Mouse (Mus musculus): ENCODE measurements around the gene Ppm1b. TPM values are rescaled to one million over a fixed set of nuclear protein-coding genes. Genes with fewer than 3 reads are reported as not detected.

Gene Ppm1b
- polyA plus RNA-seq, 1 experiment from 2014 or later, result 82.9 TPM

- Histone ChIP-seq H3K4me2 (ENCODE audit: low read depth, low read length) (no peak overlapping the region), H3K36me3 (ENCODE audit: control insufficient read depth, insufficient read depth, low read length) (no peaks in the 10 kb centered on the region), H3K4me1 (ENCODE audit: control insufficient read depth, insufficient read depth, low read length) (no peaks in the 10 kb centered on the region), H3K9me3 (ENCODE audit: control insufficient read depth, low read length) (no peaks in the 10 kb centered on the region), H3K27ac (ENCODE audit: low read depth, low read length) (no peak overlapping the region), H3K4me3 (ENCODE audit: low read depth, low read length) (no peak overlapping the region), H3K27me3 (ENCODE audit: control insufficient read depth, insufficient read depth, low read length) (no peaks in the 10 kb centered on the region), H3K9ac (replicated peaks; ENCODE audit: low read depth, low read length) (no peak overlapping the region)
- ATAC-seq (ENCODE audit: low read depth), result no peak
- WGBS, result 88% methylated on average over 5 of the region's 5 CpGs
Measured at GRCm38 (mm10) chr17:84936809-84937208, 19.7 kb upstream of the Ppm1b start.

GRCm38 (mm10) chr17:84937220-84937619, 19.3 kb upstream of the Ppm1b start:
- no peaks in the 10 kb centered on the region for H3K4me1 ChIP-seq (ENCODE audit: control insufficient read depth, insufficient read depth, low read length)
- H3K27me3 ChIP-seq (ENCODE audit: control insufficient read depth, insufficient read depth, low read length), result no peaks in the 10 kb centered on the region
- H3K36me3 ChIP-seq (ENCODE audit: control insufficient read depth, insufficient read depth, low read length), result no peaks in the 10 kb centered on the region
- no peak overlapping the region for H3K4me3 ChIP-seq (ENCODE audit: low read depth, low read length)
- H3K27ac ChIP-seq (ENCODE audit: low read depth, low read length), result no peak overlapping the region
- no peaks in the 10 kb centered on the region for H3K9me3 ChIP-seq (ENCODE audit: control insufficient read depth, low read length)
- WGBS, result 93% methylated on average over 7 of the region's 7 CpGs
- no peak overlapping the region for H3K4me2 ChIP-seq (ENCODE audit: low read depth, low read length)
- no peak for ATAC-seq (ENCODE audit: low read depth)
- H3K9ac ChIP-seq (replicated peaks; ENCODE audit: low read depth, low read length), result no peak overlapping the region

- WGBS, result 96% methylated on average over 4 of the region's 4 CpGs
- Histone ChIP-seq H3K27ac (ENCODE audit: low read depth, low read length) (no peak overlapping the region), H3K4me3 (ENCODE audit: low read depth, low read length) (no peak overlapping the region), H3K27me3 (ENCODE audit: control insufficient read depth, insufficient read depth, low read length) (no peaks in the 10 kb centered on the region), H3K36me3 (ENCODE audit: control insufficient read depth, insufficient read depth, low read length) (no peaks in the 10 kb centered on the region), H3K9me3 (ENCODE audit: control insufficient read depth, low read length) (no peaks in the 10 kb centered on the region), H3K9ac (replicated peaks; ENCODE audit: low read depth, low read length) (no peak overlapping the region), H3K4me1 (ENCODE audit: control insufficient read depth, insufficient read depth, low read length) (no peaks in the 10 kb centered on the region), H3K4me2 (ENCODE audit: low read depth, low read length) (no peak overlapping the region)
- no peak for ATAC-seq (ENCODE audit: low read depth)
Measured at GRCm38 (mm10) chr17:84938215-84938614, 18.3 kb upstream of the Ppm1b start.

GRCm38 (mm10) chr17:84940017-84940731, 16.4 kb upstream of the Ppm1b start:
- 81% methylated on average over 9 of the region's 9 CpGs for WGBS
- no peak overlapping the region for H3K27ac ChIP-seq (ENCODE audit: low read depth, low read length)
- no peak for ATAC-seq (ENCODE audit: low read depth)

GRCm38 (mm10) chr17:84941291-84941868, 15.2 kb upstream of the Ppm1b start:
- Histone ChIP-seq H3K4me2 (ENCODE audit: low read depth, low read length) (no peak overlapping the region), H3K27ac (ENCODE audit: low read depth, low read length) (no peak overlapping the region), H3K9ac (replicated peaks; ENCODE audit: low read depth, low read length) (no peak overlapping the region), H3K4me1 (ENCODE audit: control insufficient read depth, insufficient read depth, low read length) (no peaks in the 10 kb centered on the region), H3K27me3 (ENCODE audit: control insufficient read depth, insufficient read depth, low read length) (no peaks in the 10 kb centered on the region), H3K4me3 (ENCODE audit: low read depth, low read length) (no peak overlapping the region), H3K9me3 (ENCODE audit: control insufficient read depth, low read length) (no peaks in the 10 kb centered on the region), H3K36me3 (ENCODE audit: control insufficient read depth, insufficient read depth, low read length) (no peaks in the 10 kb centered on the region)
- ATAC-seq (ENCODE audit: low read depth), result no peak
- WGBS, result 88% methylated on average over 12 of the region's 13 CpGs

More at GRCm38 (mm10) chr17:84940017-84940731, 16.4 kb upstream of the Ppm1b start:
- H3K9ac ChIP-seq (replicated peaks; ENCODE audit: low read depth, low read length), result no peak overlapping the region
- no peaks in the 10 kb centered on the region for H3K4me1 ChIP-seq (ENCODE audit: control insufficient read depth, insufficient read depth, low read length)
- H3K4me2 ChIP-seq (ENCODE audit: low read depth, low read length), result no peak overlapping the region
- no peak overlapping the region for H3K4me3 ChIP-seq (ENCODE audit: low read depth, low read length)
- no peaks in the 10 kb centered on the region for H3K9me3 ChIP-seq (ENCODE audit: control insufficient read depth, low read length)
- no peaks in the 10 kb centered on the region for H3K27me3 ChIP-seq (ENCODE audit: control insufficient read depth, insufficient read depth, low read length)
- H3K36me3 ChIP-seq (ENCODE audit: control insufficient read depth, insufficient read depth, low read length), result no peaks in the 10 kb centered on the region

- 90% methylated on average over 9 of the region's 10 CpGs for WGBS
- no peak overlapping the region for H3K4me3 ChIP-seq (ENCODE audit: low read depth, low read length)
- ATAC-seq (ENCODE audit: low read depth), result no peak
- no peak overlapping the region for H3K4me2 ChIP-seq (ENCODE audit: low read depth, low read length)
- H3K9ac ChIP-seq (replicated peaks; ENCODE audit: low read depth, low read length), result no peak overlapping the region
- no peaks in the 10 kb centered on the region for H3K4me1 ChIP-seq (ENCODE audit: control insufficient read depth, insufficient read depth, low read length)
- no peak overlapping the region for H3K27ac ChIP-seq (ENCODE audit: low read depth, low read length)
- H3K36me3 ChIP-seq (ENCODE audit: control insufficient read depth, insufficient read depth, low read length), result no peaks in the 10 kb centered on the region
- no peaks in the 10 kb centered on the region for H3K27me3 ChIP-seq (ENCODE audit: control insufficient read depth, insufficient read depth, low read length)
- no peaks in the 10 kb centered on the region for H3K9me3 ChIP-seq (ENCODE audit: control insufficient read depth, low read length)
Measured at GRCm38 (mm10) chr17:84942358-84943032, 14.0 kb upstream of the Ppm1b start.

- H3K4me2 ChIP-seq (ENCODE audit: low read depth, low read length), result no peak overlapping the region
- no peak overlapping the region for H3K4me3 ChIP-seq (ENCODE audit: low read depth, low read length)
- H3K36me3 ChIP-seq (ENCODE audit: control insufficient read depth, insufficient read depth, low read length), result no peaks in the 10 kb centered on the region
- H3K27ac ChIP-seq (ENCODE audit: low read depth, low read length), result no peak overlapping the region
- WGBS, result 72% methylated on average over 2 of the region's 2 CpGs
- H3K4me1 ChIP-seq (ENCODE audit: control insufficient read depth, insufficient read depth, low read length), result no peaks in the 10 kb centered on the region
- H3K9me3 ChIP-seq (ENCODE audit: control insufficient read depth, low read length), result no peaks in the 10 kb centered on the region
- H3K9ac ChIP-seq (replicated peaks; ENCODE audit: low read depth, low read length), result no peak overlapping the region
- ATAC-seq (ENCODE audit: low read depth), result no peak
- H3K27me3 ChIP-seq (ENCODE audit: control insufficient read depth, insufficient read depth, low read length), result no peaks in the 10 kb centered on the region
Measured at GRCm38 (mm10) chr17:84943033-84943393, 13.5 kb upstream of the Ppm1b start.

GRCm38 (mm10) chr17:84944348-84944747, 12.2 kb upstream of the Ppm1b start:
- Histone ChIP-seq H3K4me1 (ENCODE audit: control insufficient read depth, insufficient read depth, low read length) (no peaks in the 10 kb centered on the region), H3K27ac (ENCODE audit: low read depth, low read length) (no peak overlapping the region), H3K9me3 (ENCODE audit: control insufficient read depth, low read length) (no peaks in the 10 kb centered on the region), H3K9ac (replicated peaks; ENCODE audit: low read depth, low read length) (no peak overlapping the region), H3K27me3 (ENCODE audit: control insufficient read depth, insufficient read depth, low read length) (no peaks in the 10 kb centered on the region), H3K4me2 (ENCODE audit: low read depth, low read length) (no peak overlapping the region), H3K4me3 (ENCODE audit: low read depth, low read length) (no peak overlapping the region), H3K36me3 (ENCODE audit: control insufficient read depth, insufficient read depth, low read length) (no peaks in the 10 kb centered on the region)
- ATAC-seq (ENCODE audit: low read depth), result no peak
- WGBS, result 80% methylated on average over 6 of the region's 6 CpGs

- no peak overlapping the region for H3K9ac ChIP-seq (replicated peaks; ENCODE audit: low read depth, low read length)
Measured at GRCm38 (mm10) chr17:84952521-84952920, 4.0 kb upstream of the Ppm1b start.

More at GRCm38 (mm10) chr17:84952521-84952920, 4.0 kb upstream of the Ppm1b start:
- no peaks in the 10 kb centered on the region for H3K9me3 ChIP-seq (ENCODE audit: control insufficient read depth, low read length)
- H3K4me2 ChIP-seq (ENCODE audit: low read depth, low read length), result no peak overlapping the region
- H3K4me3 ChIP-seq (ENCODE audit: low read depth, low read length), result no peak overlapping the region
- peaks cover 5% of the 10 kb centered on the region for H3K4me1 ChIP-seq (ENCODE audit: control insufficient read depth, insufficient read depth, low read length)
- H3K27ac ChIP-seq (ENCODE audit: low read depth, low read length), result no peak overlapping the region
- H3K27me3 ChIP-seq (ENCODE audit: control insufficient read depth, insufficient read depth, low read length), result no peaks in the 10 kb centered on the region
- no peaks in the 10 kb centered on the region for H3K36me3 ChIP-seq (ENCODE audit: control insufficient read depth, insufficient read depth, low read length)
- WGBS, result 94% methylated on average over 5 of the region's 5 CpGs
- ATAC-seq (ENCODE audit: low read depth), result no peak
